Mouse (Mus musculus) hindbrain, postnatal 0 days (tissue): ENCODE data around the gene Gpr156. TPM values are rescaled to one million over a fixed set of nuclear protein-coding genes. Genes with fewer than 3 reads are reported as not detected.

Source experiments
- ATAC-seq: fragments of 200-750 bp; cut with Nextera tagmentation; 2 replicates; pipeline ENCODE4 v1.8.0; 2017; ENCODE audit warnings: mild to moderate bottlenecking, moderate TSS enrichment, moderate library complexity
- DNase-seq: peaks from one replicate; pipeline ENCODE4 v3.0.0-alpha.2; 2015; ENCODE audit warnings: low spot score
- H3K27ac ChIP-seq: fragments of 300-500 bp; sonication (generic); 2 replicates; pipeline ENCODE4 v1.5.1; 2014; ENCODE audit warnings: mild to moderate bottlenecking
- H3K27me3 ChIP-seq: fragments of 300-500 bp; sonication (generic); 2 replicates; pipeline ENCODE4 v1.6.1; 2014; ENCODE audit warnings: low read length, mixed read lengths; ENCODE audit not compliant: insufficient read depth
- H3K36me3 ChIP-seq: fragments of 300-500 bp; sonication (generic); 2 replicates; pipeline ENCODE4 v1.6.1; 2014; ENCODE audit warnings: low read length, mixed read lengths; ENCODE audit not compliant: insufficient read depth
- H3K4me1 ChIP-seq: fragments of 300-500 bp; sonication (generic); 2 replicates; pipeline ENCODE4 v1.6.1; 2014; ENCODE audit warnings: antibody characterized with exemption, low read length, mixed read lengths; ENCODE audit not compliant: insufficient read depth
- H3K4me2 ChIP-seq: fragments of 300-500 bp; sonication (generic); 2 replicates; pipeline ENCODE4 v1.6.1; 2014; ENCODE audit warnings: low read depth, mild to moderate bottlenecking, low read length, moderate library complexity, mixed read lengths
- H3K4me3 ChIP-seq: fragments of 300-500 bp; sonication (generic); 2 replicates; pipeline ENCODE4 v1.5.1; 2014; ENCODE audit warnings: low read length
- H3K9ac ChIP-seq: fragments of 300-500 bp; sonication (generic); replicated peaks from 2 replicates; pipeline ENCODE4 v1.6.1; 2014; ENCODE audit warnings: mild to moderate bottlenecking, low read length, moderate library complexity, mixed read lengths
- H3K9me3 ChIP-seq: fragments of 300-500 bp; sonication (generic); 2 replicates; pipeline ENCODE4 v1.6.1; 2016; ENCODE audit warnings: low read length, mixed read lengths
- CTCF ChIP-seq: IDR thresholded peaks from 2 replicates; pipeline ENCODE4 v1.5.1; 2016; ENCODE audit warnings: antibody characterized with exemption, control low read depth, low read depth
- WGBS: fragments of 180-500 bp; shearing (Covaris S2); extraction: QIAGEN DNeasy Blood & Tissue Kit; methylation state at CpG from one replicate; pipeline ENCODE4 v1.1.7; 2014; 5-methylcytosine and 5-hydroxymethylcytosine counted together
- polyA plus RNA-seq: library from polyadenylated mRNA; unstranded; fragments of >200 nt; fragmentation: Nextera tagmentation; extraction: Ambion mirVana; gene quantifications from 2 replicates; pipeline ENCODE4 v1.2.1, GENCODE M21; 2015
- total RNA-seq: library from RNA; depleted of rRNA; stranded (reverse); fragments of >200 nt; gene quantifications from 2 replicates; pipeline ENCODE4 v1.2.3, GENCODE M21; 2014

The Gpr156 gene
- total and polyA plus RNA-seq, 2 experiments from 2014 or later: 2.4 to 4.3 TPM

DNA sequence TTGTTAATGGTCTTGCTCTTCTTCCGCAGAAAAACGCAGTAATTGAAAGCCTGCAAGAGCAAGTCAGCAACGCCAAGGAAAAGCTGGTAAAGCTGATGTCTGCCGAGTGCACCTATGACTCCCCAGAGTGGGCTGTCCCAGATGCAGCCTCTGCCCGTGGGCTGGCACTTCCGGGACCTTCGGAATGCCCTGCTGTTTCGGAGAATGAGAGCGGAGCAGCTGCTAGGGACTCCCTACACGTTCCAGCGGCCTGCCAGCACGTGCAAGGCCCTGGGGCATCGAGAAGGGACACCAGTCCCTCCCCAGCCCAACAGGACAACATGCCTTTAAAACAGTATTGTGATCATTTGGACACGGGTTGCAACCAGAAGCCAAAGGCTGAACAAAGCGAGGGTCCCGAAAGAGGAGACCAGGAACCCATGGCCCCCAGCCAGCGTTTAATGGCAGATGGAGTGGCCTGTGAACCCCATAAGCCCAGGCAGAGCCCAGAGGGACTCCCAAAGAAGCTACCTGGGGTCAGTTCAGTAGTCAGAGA is 88.3 kb downstream of the Gpr156 start:
- no peak for DNase-seq
- no peaks in the 10 kb centered on the region for H3K4me1 ChIP-seq
- 77% methylated on average over 17 of the region's 17 CpGs for WGBS
- ATAC-seq: no peak
- H3K27me3 ChIP-seq: no peaks in the 10 kb centered on the region
- H3K4me2 ChIP-seq: no peak overlapping the region
- no peaks in the 10 kb centered on the region for H3K36me3 ChIP-seq
- no peaks in the 10 kb centered on the region for H3K9me3 ChIP-seq
- H3K4me3 ChIP-seq: no peak overlapping the region
- H3K9ac ChIP-seq: no peak overlapping the region
- no peak overlapping the region for H3K27ac ChIP-seq
- no peak for TF ChIP-seq CTCF

- no peak for ATAC-seq
- WGBS: 89% methylated on average over 10 of the region's 10 CpGs
- Histone ChIP-seq H3K36me3 (no peaks in the 10 kb centered on the region), H3K4me1 (no peaks in the 10 kb centered on the region), H3K27ac (no peak overlapping the region), H3K9ac (no peak overlapping the region), H3K4me2 (no peak overlapping the region), H3K9me3 (no peaks in the 10 kb centered on the region), H3K4me3 (no peak overlapping the region), H3K27me3 (no peaks in the 10 kb centered on the region)
- no peak for TF ChIP-seq CTCF
- DNase-seq: no peak
These were observed 89.2 kb downstream of the Gpr156 start for GRCm38 (mm10) chr16:38005471-38005870.

DNA sequence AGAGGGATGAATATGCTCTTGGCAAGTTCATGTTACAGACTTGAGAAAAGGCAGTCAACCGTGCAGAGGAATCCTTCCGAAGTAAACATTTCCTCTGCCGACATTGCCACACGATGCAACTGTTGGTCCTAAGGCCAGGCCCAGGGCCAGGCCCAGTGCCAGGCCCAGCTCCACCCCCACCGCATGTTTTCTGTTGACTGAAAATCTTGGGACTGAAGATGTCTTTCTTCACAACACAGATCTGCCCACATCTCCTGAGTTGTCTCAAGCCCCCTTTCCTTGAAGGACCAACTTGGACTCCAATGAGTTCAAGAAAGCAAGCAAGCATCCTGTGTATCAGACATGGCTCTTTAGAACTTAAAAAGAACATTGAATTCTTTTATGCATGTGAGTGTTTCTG is 92.1 kb downstream of the Gpr156 start:
- H3K4me2 ChIP-seq: no peak overlapping the region
- no peak for TF ChIP-seq CTCF
- no peak overlapping the region for H3K27ac ChIP-seq
- H3K9me3 ChIP-seq: no peaks in the 10 kb centered on the region
- 81% methylated on average over 5 of the region's 5 CpGs for WGBS
- H3K9ac ChIP-seq: no peak overlapping the region
- no peak for ATAC-seq
- no peaks in the 10 kb centered on the region for H3K27me3 ChIP-seq
- H3K4me3 ChIP-seq: no peak overlapping the region
- no peak for DNase-seq
- no peaks in the 10 kb centered on the region for H3K4me1 ChIP-seq
- no peaks in the 10 kb centered on the region for H3K36me3 ChIP-seq

DNA sequence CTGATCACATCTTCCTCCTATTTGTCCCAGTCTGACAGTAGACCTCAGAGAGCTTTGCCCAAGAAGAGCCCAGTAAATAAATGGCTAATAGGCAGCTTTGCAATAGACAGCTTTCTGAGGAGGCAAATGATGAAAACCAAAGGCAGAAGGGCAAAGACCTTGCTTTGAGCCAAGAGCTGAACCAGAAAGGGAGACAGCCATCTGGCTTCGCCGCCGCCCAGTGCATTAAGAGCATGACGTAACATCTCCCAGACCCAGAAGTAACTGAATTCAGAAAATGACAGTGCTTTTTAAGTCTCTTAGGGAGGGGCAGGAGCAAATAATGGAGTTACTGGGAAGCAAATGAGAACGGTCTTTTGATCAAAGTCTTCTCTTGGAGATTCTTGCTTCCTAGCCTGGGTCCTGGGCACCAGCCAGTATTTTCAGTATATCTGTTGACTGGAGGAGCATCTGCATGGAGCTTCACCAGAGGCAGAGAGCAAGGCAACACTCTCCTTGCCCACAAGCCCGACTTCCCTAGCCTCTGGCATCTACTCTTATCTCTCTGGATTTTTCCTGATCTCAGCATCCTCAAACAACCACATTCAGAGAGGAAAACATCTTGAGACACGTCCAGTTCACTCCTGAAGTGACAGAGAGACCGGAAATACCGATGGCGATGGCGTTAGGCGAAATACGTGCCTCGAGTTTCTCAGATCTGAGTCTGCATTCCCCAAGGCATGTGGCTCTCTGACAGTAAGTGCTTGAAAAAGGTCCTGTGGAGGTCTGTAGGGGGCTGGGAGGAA is 92.9 kb downstream of the Gpr156 start:
- Histone ChIP-seq H3K27ac (no peak overlapping the region), H3K9ac (no peak overlapping the region), H3K9me3 (no peaks in the 10 kb centered on the region), H3K27me3 (no peaks in the 10 kb centered on the region), H3K4me1 (no peaks in the 10 kb centered on the region), H3K4me3 (no peak overlapping the region), H3K4me2 (no peak overlapping the region), H3K36me3 (no peaks in the 10 kb centered on the region)
- WGBS: 88% methylated on average over 14 of the region's 14 CpGs
- ATAC-seq (no peak), DNase-seq (no peak)
- TF ChIP-seq CTCF: no peak

DNA sequence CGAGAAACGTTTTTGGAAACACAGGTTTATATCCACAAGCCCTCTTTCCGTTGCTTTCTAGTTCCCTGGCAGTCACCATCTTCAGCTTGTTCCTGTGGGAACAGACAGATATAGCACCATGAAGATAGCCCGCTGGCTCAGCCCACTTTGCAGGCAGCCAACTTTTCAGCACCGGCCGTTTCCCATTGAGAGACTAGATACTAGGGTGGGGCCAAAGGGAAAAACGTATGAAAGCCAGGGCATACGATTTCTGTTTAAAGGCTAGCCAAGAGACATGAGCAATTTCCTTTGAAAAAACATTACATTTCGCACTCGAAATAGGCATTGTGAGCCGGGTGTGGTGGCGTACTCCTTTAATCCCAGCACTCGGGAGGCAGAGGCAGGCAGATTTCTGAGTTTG is 95.2 kb downstream of the Gpr156 start:
- H3K4me3 ChIP-seq: no peak overlapping the region
- no peak overlapping the region for H3K4me2 ChIP-seq
- no peak for DNase-seq
- H3K36me3 ChIP-seq: no peaks in the 10 kb centered on the region
- H3K27ac ChIP-seq: no peak overlapping the region
- no peak overlapping the region for H3K9ac ChIP-seq
- no peaks in the 10 kb centered on the region for H3K4me1 ChIP-seq
- no peak for ATAC-seq
- no peaks in the 10 kb centered on the region for H3K9me3 ChIP-seq
- no peak for TF ChIP-seq CTCF
- no peaks in the 10 kb centered on the region for H3K27me3 ChIP-seq
- WGBS: 95% methylated on average over 13 of the region's 13 CpGs

DNA sequence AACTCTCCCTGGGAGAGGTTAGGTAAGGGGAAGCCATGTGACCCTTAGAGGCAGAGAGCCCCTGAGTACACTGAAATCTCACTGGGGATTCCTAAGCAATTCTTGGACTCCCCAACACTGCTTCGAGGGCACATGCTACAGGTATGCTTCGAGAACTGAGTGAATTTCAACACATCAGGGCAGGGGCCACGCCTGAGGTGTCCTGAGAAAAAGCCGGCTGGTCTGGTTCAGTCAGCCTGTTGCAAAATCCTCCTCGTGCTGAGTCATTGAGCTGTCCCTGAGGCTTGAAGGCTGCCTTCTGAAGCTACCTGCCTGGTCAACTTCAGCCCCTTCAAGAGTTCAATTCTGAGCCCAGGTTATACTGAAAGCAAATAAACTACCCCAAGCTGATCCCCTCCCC is 96.1 kb downstream of the Gpr156 start:
- Histone ChIP-seq H3K4me1 (no peaks in the 10 kb centered on the region), H3K27ac (no peak overlapping the region), H3K27me3 (no peaks in the 10 kb centered on the region), H3K9ac (no peak overlapping the region), H3K36me3 (no peaks in the 10 kb centered on the region), H3K4me3 (no peak overlapping the region), H3K4me2 (no peak overlapping the region), H3K9me3 (no peaks in the 10 kb centered on the region)
- WGBS: 73% methylated on average over 5 of the region's 5 CpGs
- ATAC-seq: no peak
- TF ChIP-seq CTCF: no peak
- DNase-seq: no peak

GRCm38 (mm10) chr16:38012891-38013290 is 96.6 kb downstream of the Gpr156 start:
- no peaks in the 10 kb centered on the region for H3K9me3 ChIP-seq

More at GRCm38 (mm10) chr16:38012891-38013290, 96.6 kb downstream of the Gpr156 start:
- WGBS: 63% methylated on average over 4 of the region's 4 CpGs
- no peaks in the 10 kb centered on the region for H3K27me3 ChIP-seq
- H3K4me2 ChIP-seq: no peak overlapping the region
- H3K27ac ChIP-seq: no peak overlapping the region
- DNase-seq (no peak), ATAC-seq (no peak)
- H3K9ac ChIP-seq: no peak overlapping the region
- H3K4me3 ChIP-seq: no peak overlapping the region
- H3K36me3 ChIP-seq: no peaks in the 10 kb centered on the region
- TF ChIP-seq CTCF: no peak
- H3K4me1 ChIP-seq: no peaks in the 10 kb centered on the region
